Mouse (Mus musculus) urinary bladder, adult 2 months (tissue): Measurements from ENCODE around the gene Tia1. TPM values are rescaled to one million over a fixed set of nuclear protein-coding genes. Genes with fewer than 3 reads are reported as not detected.
A peak's percentile ranks its signal among the peaks of the same experiment; 100 is the strongest.

ENCODE experiments used
- DNase-seq: peaks from one replicate; pipeline ENCODE4 v3.0.0; 2022; ENCODE audit warnings: low spot score
- polyA plus RNA-seq: library from polyadenylated mRNA; depleted of rRNA; stranded (reverse); fragments of >200 nt; gene quantifications from 2 replicates; pipeline ENCODE4 v1.2.3, GENCODE M21; 2012

Gene Tia1
- polyA plus RNA-seq, 1 experiment = 74.2 TPM

GRCm38 (mm10) chr6:86431531-86431930 is 27.5 kb downstream of the Tia1 start:
- DNase-seq = no peak

DNA sequence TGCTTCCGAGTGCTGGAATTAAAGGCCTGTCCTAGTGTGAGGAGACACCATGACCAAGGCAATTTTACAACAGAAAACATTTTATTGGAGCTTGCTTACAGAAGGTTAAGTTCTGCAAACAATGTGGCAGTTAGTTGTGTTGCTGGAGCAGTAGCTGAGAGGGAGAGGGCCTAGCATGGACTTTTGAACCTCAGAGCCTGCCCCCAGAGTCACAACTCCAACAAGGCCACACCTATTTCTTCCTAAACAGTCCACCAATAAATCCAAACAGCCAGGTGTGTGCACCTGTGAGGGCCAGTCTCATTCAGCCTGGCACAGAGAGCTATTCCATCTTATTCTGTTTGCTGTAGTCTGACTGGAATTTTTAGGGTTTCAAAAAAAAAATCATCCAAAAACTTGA is 29.7 kb downstream of the Tia1 start:
- no peak for DNase-seq

GRCm38 (mm10) chr6:86437711-86438110 is 33.7 kb downstream of the Tia1 start:
- peak; percentile 36 for DNase-seq

GRCm38 (mm10) chr6:86438272-86439118 is 34.5 kb downstream of the Tia1 start, which contains the start of gene C87436:
Gene C87436, plus strand, starts transcription at chr6:86438374.
- peak; percentile 92 for DNase-seq

DNA sequence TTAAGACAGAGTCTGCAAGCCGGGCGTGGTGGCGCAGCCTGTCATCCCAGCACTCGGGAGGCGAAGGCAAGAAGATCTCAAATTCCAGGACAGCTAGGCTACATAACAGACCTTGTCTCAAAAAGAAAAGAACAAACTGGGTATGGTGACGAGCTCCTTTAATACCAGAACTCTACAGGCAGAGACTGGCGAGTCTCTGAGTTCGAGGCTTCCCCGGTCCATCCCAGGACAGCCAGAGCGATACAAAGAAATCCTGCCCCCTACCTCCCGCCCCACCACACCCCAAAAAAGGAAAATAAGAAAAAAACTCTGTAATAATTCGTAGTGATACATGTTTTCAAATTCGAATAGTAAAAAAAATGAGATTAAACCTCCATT is 35.1 kb downstream of the Tia1 start:
- DNase-seq = no peak

- no peak for DNase-seq
These were observed 35.5 kb downstream of the Tia1 start for GRCm38 (mm10) chr6:86439531-86439930.

DNA sequence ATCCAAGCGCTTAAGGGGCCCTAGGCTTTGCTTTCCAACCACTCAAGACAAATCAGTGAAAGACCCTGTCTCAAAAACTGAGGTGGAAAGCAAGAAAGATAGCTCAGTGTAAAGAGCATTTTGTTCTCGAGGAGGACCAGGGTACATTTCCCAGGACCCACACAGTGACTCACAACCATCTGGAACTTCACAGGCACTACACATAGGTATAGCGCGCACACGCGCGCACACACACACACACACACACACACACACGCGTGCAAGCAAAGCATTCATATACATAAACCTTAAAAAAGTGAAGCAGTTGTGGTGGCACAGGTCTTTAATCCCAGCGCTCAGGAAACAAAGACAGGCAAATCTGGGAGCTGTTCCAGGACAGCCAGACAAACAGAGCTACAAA is 37.6 kb downstream of the Tia1 start:
- no peak for DNase-seq

- no peak for DNase-seq
These were observed 41.5 kb downstream of the Tia1 start for GRCm38 (mm10) chr6:86445551-86445950.

DNA sequence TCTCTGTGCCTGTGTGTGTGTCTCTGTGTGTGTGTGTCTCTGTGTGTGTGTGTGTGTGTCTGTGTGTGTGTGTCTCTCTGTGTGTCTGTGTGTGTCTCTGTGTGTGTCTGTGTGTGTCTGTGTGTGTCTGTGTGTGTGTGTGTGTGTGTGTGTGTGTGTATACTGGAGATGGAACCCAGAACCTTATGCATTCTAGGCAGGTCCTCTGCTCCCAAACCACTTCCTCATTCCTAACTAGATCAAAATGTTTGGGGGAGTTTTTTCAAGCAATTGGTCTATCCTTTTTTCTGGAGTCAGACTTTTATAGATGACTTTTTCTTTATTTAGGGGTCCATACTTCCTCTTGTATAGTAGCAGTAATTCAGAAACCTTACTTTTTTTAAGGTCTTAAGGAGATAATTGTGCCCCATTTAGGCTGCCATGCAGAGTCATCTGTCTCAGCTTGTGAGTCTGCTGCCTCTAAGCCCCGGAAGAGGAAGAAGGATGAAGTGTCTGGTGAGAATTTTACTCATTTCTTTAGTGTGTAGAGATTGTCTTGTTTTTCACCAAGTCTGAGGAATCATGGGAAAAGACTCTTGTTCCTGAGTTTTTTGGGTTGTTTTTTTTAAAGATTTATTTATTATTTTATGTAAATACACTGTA is 43.0 kb downstream of the Tia1 start:
- no peak for DNase-seq

DNA sequence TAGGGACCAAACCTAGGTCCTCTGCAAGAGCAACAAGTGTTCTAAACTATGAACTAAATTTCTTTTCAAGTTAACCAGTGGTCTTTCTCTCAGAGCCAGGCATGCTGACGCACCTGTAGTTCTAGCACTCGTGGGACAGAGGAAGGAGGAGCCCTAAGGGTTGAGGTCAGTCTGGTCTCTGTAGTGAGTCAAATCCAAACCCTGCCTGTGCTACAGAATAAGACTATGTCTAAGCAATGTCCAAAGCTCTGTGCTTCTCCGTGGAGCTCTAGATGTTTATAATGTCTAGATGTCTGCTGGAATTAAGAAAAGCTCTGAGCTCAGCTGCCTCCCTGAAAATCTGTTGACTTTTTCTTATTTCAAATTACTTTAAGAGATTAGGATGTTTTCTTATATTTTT is 52.7 kb downstream of the Tia1 start:
- DNase-seq = no peak

DNA sequence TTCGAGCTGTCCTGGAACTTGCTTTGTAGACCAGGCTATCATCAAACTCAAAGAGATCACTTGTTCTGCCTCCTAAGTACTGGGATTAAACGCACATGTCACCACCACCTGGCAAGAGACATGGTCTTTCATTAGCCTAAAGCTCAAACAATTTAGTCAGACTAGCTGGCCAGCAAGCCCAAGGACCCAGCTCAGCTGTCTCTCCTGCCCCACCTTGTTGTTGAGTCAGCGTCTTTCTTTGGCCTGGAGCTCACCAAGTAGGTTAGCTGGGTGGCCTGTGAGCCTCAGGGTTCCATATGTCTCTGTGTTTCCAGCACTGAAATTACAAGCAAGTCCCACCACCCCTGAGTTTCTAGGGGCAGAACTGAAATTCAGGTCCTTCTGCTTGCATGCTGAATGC is 59.1 kb downstream of the Tia1 start:
- no peak for DNase-seq

DNA sequence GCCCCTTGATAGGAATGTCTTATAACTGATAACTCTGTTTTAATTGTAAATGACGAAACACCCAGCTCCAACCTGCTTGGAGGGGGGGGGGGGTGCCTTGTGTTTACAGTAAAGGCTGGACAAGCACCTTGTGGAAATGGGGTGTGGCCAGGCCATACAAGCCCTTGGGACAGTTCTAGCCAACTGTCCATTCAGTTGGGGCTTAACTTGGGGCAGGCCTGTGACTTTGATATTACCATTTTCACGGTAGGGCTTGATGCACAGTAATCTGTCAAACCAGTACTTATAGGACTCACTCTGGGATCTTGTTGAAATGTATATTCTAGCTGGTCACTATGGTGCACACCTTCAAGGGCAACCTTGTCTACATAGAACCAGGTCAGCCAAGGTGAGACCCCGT is 67.3 kb downstream of the Tia1 start:
- no peak for DNase-seq

DNA sequence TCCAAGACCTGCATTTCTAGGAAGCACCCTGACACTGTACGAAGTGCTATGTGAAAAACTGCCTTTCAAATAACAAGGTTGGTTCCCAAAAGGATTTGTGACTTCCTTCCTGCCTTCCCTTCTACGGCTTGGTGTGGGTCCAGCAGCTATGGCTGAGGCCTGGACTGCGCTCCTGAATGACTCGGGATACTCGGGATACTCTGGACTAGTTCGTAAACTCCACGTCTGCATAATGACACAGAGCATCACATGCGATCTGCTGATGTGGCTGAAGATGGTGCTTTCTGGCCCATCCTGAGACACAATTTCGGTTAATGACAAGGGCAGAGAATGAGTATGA is 67.7 kb downstream of the Tia1 start:
- DNase-seq = no peak

- peak; percentile 99 for DNase-seq
These were observed 68.3 kb downstream of the Tia1 start for GRCm38 (mm10) chr6:86472100-86472955.

DNA sequence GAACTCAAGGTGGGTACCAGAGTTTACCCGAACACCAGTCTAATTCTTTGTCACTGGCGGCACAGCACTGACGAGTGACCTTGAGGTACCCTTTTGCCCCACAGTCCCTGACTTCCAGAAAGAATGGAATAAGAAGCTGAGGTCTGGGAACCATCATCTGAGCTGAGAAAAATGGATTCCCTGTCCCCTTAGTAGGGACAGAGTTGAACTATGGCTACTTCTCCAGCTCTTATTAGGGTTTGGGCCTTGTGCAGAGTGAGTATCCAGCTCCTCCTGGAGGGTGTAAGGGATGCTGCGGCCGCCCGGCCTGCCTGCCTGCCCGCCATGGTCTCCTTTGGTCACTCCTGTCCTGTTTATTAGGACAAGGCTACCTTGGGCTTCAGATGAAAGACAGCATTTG is 69.1 kb downstream of the Tia1 start:
- DNase-seq = no peak

DNA sequence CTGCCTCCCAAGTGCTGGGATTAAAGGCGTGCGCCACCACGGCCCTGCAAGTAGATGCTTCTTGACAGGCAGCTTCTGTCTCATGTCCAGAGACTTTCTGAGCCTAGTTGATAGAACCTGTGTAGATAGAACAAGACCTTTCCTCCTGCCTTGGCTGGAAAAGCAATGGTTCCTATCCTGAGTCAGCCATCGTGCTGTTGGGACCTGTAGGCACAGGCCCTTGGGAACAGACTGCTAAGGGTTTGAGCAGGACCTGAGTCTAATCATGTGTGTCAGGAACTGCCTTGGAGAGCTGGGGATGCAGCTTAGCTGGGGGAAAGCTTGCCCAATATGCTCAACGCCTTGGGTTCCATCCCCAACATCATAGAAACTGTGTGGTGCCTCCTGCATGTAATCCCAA is 70.1 kb downstream of the Tia1 start:
- DNase-seq = no peak

GRCm38 (mm10) chr6:86474646-86475181 is 70.7 kb downstream of the Tia1 start:
- DNase-seq = no peak

- DNase-seq = no peak
These were observed 71.6 kb downstream of the Tia1 start for GRCm38 (mm10) chr6:86475462-86476167.

GRCm38 (mm10) chr6:86476931-86477330 is 72.9 kb downstream of the Tia1 start:
- DNase-seq = no peak

DNA sequence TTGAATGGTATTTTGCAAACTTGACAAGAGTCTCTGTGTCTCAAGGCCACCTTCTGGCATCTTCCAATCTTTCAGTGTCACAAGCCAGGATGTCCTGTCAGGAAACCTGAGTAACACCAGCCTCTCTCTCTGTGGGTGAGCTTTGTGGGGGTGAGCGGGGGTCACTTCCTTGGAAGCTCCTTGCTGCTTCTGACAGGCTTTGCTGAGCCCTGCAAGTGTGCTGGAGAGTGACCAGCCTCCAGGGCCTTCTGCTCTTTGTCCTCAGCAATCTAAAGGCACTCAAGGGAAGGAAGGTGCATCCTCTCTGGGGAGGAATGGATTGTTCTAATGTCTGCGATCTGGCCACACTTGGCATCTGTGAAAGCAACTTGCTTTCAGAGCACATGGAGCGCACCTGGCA is 75.3 kb downstream of the Tia1 start:
- DNase-seq = no peak

- no peak for DNase-seq
These were observed 75.8 kb downstream of the Tia1 start for GRCm38 (mm10) chr6:86479816-86480188.
